Mouse (Mus musculus) bone marrow macrophage, adult 2 months (primary cell): ENCODE measurements around the gene Maoa.

Experiments used
- CTCF ChIP-seq: IDR thresholded peaks from 2 replicates; pipeline ENCODE4 v1.5.1; 2012; ENCODE audit warnings: low read depth, mild to moderate bottlenecking, low read length, moderate library complexity
- POLR2A ChIP-seq: IDR thresholded peaks from 2 replicates; pipeline ENCODE4 v1.6.1; 2012; ENCODE audit warnings: mild to moderate bottlenecking, low read depth, low read length, borderline replicate concordance

GRCm38 (mm10) chrX:16714033-16714432 lies 94.5 kb downstream of the Maoa start:
- TF ChIP-seq POLR2A: no peak
- TF ChIP-seq CTCF: no peak
